Mouse (Mus musculus): ENCODE measurements at regions not wholly inside any gene's neighbourhood (a gene's known extent, or its start where the extent isn't known, plus 50 kb on each side); places are given as distances from the start of the nearest gene placed in this dataset.

DNA sequence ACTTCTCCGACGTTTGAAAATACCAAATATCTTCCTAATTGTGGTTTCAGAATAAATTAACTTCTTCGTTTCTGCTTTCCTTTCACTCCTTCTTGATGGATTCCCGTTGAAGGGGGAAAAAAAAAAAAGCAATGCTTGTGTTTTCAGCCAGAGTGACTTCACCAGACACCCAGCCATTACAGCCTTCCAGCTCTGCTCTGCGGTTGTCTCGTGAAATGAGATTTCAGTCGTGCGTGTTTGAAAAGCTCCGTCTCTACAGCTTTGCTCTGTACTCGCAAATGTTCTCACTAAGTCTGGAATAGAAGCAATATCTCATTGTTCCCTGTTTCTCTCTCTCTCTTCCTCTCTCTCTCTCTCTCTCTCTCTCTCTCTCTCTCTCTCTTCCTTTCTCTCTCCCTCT is 509.6 kb upstream of the Kif2a start:
- no peaks in the 10 kb centered on the region for H3K27me3 ChIP-seq (ENCODE audit: control insufficient read depth)
- no peak for TF ChIP-seq GATA1 (IDR thresholded peaks at IDR 0.05; ENCODE audit: low read length)
- TF ChIP-seq TAL1 (IDR thresholded peaks at IDR 0.05; ENCODE audit: low read length): no peak
- H3K4me3 ChIP-seq (replicated peaks): no peak overlapping the region
- no peaks in the 10 kb centered on the region for H3K9me3 ChIP-seq (ENCODE audit: control insufficient read depth, low read length)
- no peaks in the 10 kb centered on the region for H3K36me3 ChIP-seq (ENCODE audit: control insufficient read depth)
- H3K4me1 ChIP-seq (ENCODE audit: control insufficient read depth): no peaks in the 10 kb centered on the region

DNA sequence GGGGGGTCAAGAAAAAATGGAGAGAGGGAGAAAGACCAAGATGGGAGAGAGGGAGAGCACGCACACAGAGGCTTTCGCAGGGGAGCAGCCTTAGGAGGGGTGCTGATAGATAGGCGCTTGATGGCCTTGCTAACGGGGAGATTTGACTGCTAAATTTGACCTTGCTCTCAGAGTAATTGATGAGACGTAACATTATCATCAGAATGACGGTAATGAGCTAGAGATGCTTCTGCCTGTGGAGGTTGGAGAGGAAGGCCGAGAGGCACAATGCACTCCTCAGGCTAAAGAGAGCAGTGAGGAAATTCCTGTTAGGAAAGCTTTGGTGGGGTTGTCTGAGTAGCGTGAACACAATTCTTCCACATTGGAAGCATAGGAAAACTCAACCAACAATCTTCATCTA is 509.1 kb upstream of the Kif2a start:
- H3K4me3 ChIP-seq (replicated peaks): no peak overlapping the region
- no peaks in the 10 kb centered on the region for H3K9me3 ChIP-seq (ENCODE audit: control insufficient read depth, low read length)
- no peak for TF ChIP-seq TAL1 (IDR thresholded peaks at IDR 0.05; ENCODE audit: low read length)
- TF ChIP-seq GATA1 (IDR thresholded peaks at IDR 0.05; ENCODE audit: low read length): no peak
- H3K36me3 ChIP-seq (ENCODE audit: control insufficient read depth): no peaks in the 10 kb centered on the region
- no peaks in the 10 kb centered on the region for H3K4me1 ChIP-seq (ENCODE audit: control insufficient read depth)
- H3K27me3 ChIP-seq (ENCODE audit: control insufficient read depth): no peaks in the 10 kb centered on the region

DNA sequence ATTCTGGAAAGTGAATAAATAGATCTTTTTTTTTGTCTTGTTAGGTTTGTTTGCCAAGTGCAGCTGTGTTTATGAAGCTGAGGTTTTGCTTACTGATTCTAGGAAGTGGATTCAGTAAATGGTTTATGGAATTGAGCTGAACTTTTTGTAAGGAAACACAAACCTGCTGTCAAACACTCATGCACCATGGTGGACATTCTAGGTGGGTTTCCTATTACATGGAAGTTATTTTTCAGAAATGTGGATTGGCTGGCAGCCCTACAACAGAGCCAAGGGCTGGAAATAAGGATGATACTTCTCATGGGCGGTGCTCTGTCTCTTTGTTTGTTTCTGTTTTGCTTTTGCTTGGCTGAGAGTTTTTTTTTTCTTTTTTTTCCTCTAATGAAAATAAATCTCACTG is 508.5 kb upstream of the Kif2a start:
- TF ChIP-seq TAL1 (IDR thresholded peaks at IDR 0.05; ENCODE audit: low read length) (no peak), GATA1 (IDR thresholded peaks at IDR 0.05; ENCODE audit: low read length) (no peak)
- Histone ChIP-seq H3K36me3 (ENCODE audit: control insufficient read depth) (no peaks in the 10 kb centered on the region), H3K9me3 (ENCODE audit: control insufficient read depth, low read length) (no peaks in the 10 kb centered on the region), H3K4me1 (ENCODE audit: control insufficient read depth) (no peaks in the 10 kb centered on the region), H3K4me3 (replicated peaks) (no peak overlapping the region), H3K27me3 (ENCODE audit: control insufficient read depth) (no peaks in the 10 kb centered on the region)

DNA sequence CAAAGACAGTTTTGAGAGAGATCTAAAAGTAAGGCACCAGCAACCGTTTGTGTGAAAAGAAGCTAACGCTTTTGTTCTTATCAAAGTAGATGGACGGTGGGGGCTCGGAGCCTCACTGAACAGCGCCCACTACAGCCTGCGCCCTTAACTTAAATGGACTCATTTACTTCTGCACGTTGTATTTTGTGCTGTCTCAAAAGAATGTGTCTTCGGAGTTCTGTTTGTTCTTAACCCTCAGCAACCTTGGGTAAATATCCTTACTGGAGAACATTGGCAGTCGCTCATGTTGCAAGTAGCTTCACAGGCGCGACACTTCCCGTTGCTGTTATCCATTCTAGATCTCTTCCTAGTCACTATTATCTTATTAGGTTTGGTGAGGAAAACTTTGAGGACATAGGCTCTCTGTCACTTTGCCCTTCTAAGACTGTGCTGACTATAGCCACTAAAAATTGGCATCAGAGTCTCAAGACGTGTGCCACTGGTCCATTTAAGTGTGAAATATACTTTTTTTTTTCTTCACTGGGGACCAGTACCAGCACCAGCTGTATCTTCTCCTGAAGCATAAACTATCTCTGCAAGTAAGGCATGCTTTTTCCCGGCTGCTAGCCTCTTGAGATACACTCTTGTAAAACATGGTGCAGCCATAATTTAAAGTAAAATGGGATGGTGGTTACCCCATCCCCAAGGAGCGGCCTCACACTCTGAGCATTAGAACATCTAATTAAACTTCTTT is 507.0 kb upstream of the Kif2a start:
- Histone ChIP-seq H3K36me3 (ENCODE audit: control insufficient read depth) (no peaks in the 10 kb centered on the region), H3K4me1 (ENCODE audit: control insufficient read depth) (no peaks in the 10 kb centered on the region), H3K27me3 (ENCODE audit: control insufficient read depth) (no peaks in the 10 kb centered on the region), H3K4me3 (replicated peaks) (no peak overlapping the region), H3K9me3 (ENCODE audit: control insufficient read depth, low read length) (no peaks in the 10 kb centered on the region)
- no peak for TF ChIP-seq GATA1 (IDR thresholded peaks at IDR 0.05; ENCODE audit: low read length)
- no peak for TF ChIP-seq TAL1 (IDR thresholded peaks at IDR 0.05; ENCODE audit: low read length)

DNA sequence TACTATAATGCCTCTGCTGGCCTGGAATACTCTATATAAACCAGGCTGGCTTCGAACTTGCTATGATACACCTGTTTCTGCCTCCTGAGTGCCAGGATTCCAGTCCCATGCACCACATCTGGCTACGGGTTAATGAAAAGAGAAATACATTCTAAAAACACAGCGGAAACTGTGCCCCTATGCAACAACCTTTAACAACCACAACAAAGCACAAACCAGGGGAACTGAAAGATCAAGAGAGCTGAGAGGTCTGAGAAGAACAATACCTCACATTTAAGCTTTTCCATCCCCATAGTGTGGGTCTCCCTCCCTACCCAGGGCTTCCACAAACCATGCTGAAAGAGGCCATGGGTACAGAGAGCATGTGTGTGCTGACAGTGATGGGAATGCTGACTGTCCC is 501.0 kb upstream of the Kif2a start:
- Histone ChIP-seq H3K9me3 (ENCODE audit: control insufficient read depth, low read length) (no peaks in the 10 kb centered on the region), H3K36me3 (ENCODE audit: control insufficient read depth) (no peaks in the 10 kb centered on the region), H3K27me3 (ENCODE audit: control insufficient read depth) (no peaks in the 10 kb centered on the region), H3K4me1 (ENCODE audit: control insufficient read depth) (no peaks in the 10 kb centered on the region), H3K4me3 (replicated peaks) (no peak overlapping the region)
- TF ChIP-seq TAL1 (IDR thresholded peaks at IDR 0.05; ENCODE audit: low read length): no peak
- TF ChIP-seq GATA1 (IDR thresholded peaks at IDR 0.05; ENCODE audit: low read length): no peak; the same call in 1 of the 2 replicates

DNA sequence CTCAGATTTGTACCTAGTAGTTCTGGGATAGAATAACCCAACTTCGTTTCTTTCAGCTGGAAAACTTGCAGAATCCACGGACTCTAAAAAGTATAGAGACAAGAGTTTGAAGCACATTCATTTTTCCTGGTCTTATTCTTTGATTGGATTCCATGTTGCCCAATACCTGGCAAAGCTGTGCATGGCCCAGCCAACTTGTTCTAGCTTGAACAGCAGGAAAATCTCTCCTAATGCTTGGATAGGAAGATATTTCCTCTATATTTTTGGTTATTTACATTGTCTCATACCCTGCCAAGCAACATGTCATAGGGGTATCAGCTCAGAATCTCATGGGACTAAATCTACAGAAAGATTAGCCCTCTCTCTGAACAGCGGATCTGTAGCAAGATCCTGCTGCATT is 492.3 kb upstream of the Kif2a start:
- no peaks in the 10 kb centered on the region for H3K36me3 ChIP-seq (ENCODE audit: control insufficient read depth)
- no peak overlapping the region for H3K4me3 ChIP-seq (replicated peaks)
- no peaks in the 10 kb centered on the region for H3K9me3 ChIP-seq (ENCODE audit: control insufficient read depth, low read length)
- H3K27me3 ChIP-seq (ENCODE audit: control insufficient read depth): no peaks in the 10 kb centered on the region
- H3K4me1 ChIP-seq (ENCODE audit: control insufficient read depth): no peaks in the 10 kb centered on the region
- TF ChIP-seq TAL1 (IDR thresholded peaks at IDR 0.05; ENCODE audit: low read length): no peak
- no peak for TF ChIP-seq GATA1 (IDR thresholded peaks at IDR 0.05; ENCODE audit: low read length)

DNA sequence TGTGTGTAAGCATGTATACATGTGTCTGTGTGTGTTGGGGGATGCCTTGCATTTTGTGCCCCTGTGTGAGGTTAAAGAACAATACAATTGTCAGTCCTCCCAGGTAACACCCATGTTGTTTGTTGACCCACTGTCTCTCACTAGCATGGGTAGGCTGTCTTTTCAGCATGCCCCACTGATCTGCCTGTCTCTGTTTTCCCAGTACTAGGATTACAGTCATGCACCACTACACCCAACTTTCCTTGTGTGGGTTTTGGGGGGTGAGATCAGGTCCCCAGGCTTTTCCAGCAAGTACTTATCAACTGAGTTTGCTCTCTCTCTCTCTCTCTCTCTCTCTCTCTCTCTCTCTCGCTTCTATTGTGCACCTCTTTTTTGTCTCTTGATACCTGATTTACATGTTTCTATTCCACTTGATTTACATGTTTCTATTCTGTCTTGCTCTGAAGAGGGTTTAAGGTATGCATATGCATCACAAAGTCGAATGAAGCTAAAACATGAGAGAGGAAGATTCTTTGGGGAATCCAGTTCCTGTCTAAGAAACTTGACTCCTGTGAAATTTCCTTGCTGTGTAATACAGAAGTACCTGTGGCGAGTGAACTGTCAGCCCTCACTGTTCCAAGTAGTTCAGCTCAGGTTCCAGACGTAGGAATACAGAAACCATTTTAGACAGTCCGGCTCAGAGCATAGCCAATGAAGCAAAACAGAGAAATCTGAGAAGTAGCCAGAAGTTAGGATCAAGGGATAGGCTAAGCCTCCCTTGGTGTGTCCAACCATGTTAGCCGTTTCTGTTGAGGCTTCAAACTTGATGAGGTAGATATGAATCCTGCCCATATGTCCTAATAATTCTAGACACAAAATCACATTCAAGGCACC is 491.6 kb upstream of the Kif2a start:
- no peaks in the 10 kb centered on the region for H3K27me3 ChIP-seq (ENCODE audit: control insufficient read depth)
- H3K4me1 ChIP-seq (ENCODE audit: control insufficient read depth): no peaks in the 10 kb centered on the region
- H3K9me3 ChIP-seq (ENCODE audit: control insufficient read depth, low read length): no peaks in the 10 kb centered on the region
- no peak overlapping the region for H3K4me3 ChIP-seq (replicated peaks)
- H3K36me3 ChIP-seq (ENCODE audit: control insufficient read depth): no peaks in the 10 kb centered on the region
- TF ChIP-seq TAL1 (IDR thresholded peaks at IDR 0.05; ENCODE audit: low read length) (no peak), GATA1 (IDR thresholded peaks at IDR 0.05; ENCODE audit: low read length) (no peak)

DNA sequence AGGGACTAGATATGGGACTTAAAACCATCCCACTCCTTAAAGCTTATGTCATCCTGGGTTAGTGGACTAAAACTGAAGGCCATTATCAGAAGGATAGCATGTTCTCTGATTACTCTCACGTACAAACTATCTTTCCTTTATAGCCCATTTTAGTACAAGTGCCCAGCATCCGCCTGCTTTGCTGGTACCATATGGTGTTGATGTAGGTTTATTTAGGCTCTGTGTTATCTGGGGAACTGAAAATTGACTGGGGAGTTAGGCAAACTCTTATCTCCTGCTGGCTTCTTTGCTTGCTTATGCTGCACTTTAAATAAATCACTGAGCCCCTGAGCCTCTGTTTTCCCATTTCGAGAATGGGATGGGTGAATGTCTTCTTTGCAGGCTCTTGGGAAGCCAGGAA is 485.4 kb upstream of the Kif2a start:
- Histone ChIP-seq H3K4me1 (ENCODE audit: control insufficient read depth) (no peaks in the 10 kb centered on the region), H3K36me3 (ENCODE audit: control insufficient read depth) (no peaks in the 10 kb centered on the region), H3K9me3 (ENCODE audit: control insufficient read depth, low read length) (no peaks in the 10 kb centered on the region), H3K4me3 (replicated peaks) (no peak overlapping the region), H3K27me3 (ENCODE audit: control insufficient read depth) (no peaks in the 10 kb centered on the region)
- no peak for TF ChIP-seq TAL1 (IDR thresholded peaks at IDR 0.05; ENCODE audit: low read length)
- no peak for TF ChIP-seq GATA1 (IDR thresholded peaks at IDR 0.05; ENCODE audit: low read length)

DNA sequence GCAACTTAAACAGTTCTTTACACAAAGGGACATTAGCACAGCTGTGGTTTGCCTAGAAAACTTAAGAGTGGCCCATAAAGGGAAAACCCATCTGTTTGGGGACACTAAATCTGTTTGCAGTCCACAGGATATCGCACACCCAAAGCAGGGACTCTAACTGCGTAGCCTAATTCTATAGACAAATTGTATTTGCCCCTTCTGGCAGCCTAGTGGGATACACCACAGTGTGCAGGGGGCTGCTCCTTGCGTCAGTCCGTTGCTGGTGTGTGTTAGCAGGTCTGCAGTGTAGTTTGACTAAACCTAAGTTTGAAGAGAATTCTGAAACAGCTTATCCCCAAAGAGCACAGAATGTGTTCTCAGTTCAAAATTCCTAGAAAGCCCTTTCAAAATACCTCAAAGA is 484.9 kb upstream of the Kif2a start:
- no peaks in the 10 kb centered on the region for H3K27me3 ChIP-seq (ENCODE audit: control insufficient read depth)
- no peak for TF ChIP-seq GATA1 (IDR thresholded peaks at IDR 0.05; ENCODE audit: low read length)
- TF ChIP-seq TAL1 (IDR thresholded peaks at IDR 0.05; ENCODE audit: low read length): no peak
- no peaks in the 10 kb centered on the region for H3K9me3 ChIP-seq (ENCODE audit: control insufficient read depth, low read length)
- H3K36me3 ChIP-seq (ENCODE audit: control insufficient read depth): no peaks in the 10 kb centered on the region
- no peaks in the 10 kb centered on the region for H3K4me1 ChIP-seq (ENCODE audit: control insufficient read depth)
- no peak overlapping the region for H3K4me3 ChIP-seq (replicated peaks)
